Mouse (Mus musculus): ENCODE data around the gene Rasgef1c.

The Rasgef1c gene

GRCm38 (mm10) chr11:49901659-49902458 lies at the start of gene Rasgef1c:
Rasgef1c (plus strand) TSS chr11:49901835.
- DNase-seq = peak; percentile 85 to 96

DNA sequence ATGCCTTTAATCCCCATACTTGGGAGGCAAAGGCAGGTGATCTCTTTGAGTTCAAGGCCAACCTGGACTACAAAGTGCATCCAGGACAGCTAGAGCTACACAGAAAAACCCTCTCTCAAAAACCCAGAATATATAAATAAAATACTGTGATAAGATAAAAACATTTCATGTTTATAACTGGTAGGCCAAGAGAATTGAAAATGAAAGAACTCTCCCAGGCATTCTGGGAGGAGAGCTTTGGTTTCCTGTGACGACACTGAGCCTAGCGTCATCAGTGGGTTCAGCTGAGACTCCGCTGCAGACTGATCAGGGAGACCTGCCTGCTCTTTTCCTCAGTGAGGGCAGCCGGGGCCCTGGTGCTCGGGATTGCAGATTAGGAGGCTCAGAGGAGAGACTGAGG lies 46.5 kb upstream of the Rasgef1c start:
- no peak for DNase-seq

DNA sequence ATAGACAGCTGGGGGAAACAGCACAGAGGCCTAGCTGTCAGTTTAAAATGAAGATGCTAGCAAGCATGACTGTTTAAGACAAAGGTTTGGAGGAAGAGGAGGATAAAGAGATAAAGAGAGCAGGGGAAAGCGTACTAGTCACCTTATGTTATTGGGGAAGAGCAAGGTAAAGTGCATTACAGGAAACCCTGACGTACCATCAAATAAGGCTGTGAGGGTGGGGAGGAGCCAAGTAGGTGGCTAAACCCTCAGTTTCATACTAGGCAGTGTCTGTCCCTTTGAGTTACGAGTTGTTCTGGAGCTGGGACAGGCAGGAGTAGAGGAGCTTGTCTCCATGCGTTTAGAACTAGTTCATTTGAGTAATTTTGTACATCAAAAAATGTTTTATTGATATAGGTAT lies 40.5 kb upstream of the Rasgef1c start:
- no peak for DNase-seq

- no peak for DNase-seq
These were observed 37.7 kb upstream of the Rasgef1c start for GRCm38 (mm10) chr11:49863926-49864325.

DNA sequence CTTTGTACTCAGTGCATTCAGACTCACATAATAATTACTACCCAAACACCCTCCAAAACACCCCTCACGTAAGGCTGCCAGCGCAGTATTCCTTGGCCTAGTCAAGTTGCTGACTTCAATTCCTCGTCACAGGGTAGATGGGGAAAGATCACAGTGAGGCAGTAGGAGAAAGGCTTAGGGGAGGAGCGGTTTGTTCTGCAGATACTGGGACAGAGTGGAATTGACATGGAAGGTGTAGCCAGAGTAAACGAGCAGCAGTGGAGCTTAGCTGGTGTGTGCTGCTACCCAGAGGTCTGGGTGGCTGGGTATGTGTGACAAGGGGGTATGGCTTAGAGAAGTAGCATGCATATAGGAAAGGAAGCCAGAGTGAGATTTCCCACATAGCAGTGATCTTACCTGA lies 34.3 kb upstream of the Rasgef1c start:
- DNase-seq = no peak

DNA sequence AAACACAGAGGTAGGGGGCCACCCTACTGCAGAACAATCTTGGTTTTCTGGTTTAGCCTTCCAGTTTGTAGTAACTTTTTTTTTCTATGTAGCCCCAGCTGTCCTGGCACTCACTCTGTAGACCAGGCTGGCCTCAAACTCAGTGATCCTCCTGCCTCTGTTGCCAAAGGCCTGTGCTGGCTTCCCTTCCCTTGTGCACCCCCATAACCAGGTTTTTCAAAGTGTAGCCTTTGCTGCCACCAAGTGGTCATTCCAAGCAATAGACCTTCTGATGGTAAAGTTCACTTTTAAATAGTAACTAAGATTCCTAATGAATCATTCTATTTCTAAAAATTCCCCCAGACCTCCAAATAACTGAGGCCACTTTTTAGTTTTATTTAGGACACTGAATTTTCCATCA lies 31.9 kb upstream of the Rasgef1c start:
- DNase-seq = peak; percentile 62 to 67

- peak; percentile 50 to 64 for DNase-seq
These were observed 29.7 kb upstream of the Rasgef1c start for GRCm38 (mm10) chr11:49871914-49872313.

DNA sequence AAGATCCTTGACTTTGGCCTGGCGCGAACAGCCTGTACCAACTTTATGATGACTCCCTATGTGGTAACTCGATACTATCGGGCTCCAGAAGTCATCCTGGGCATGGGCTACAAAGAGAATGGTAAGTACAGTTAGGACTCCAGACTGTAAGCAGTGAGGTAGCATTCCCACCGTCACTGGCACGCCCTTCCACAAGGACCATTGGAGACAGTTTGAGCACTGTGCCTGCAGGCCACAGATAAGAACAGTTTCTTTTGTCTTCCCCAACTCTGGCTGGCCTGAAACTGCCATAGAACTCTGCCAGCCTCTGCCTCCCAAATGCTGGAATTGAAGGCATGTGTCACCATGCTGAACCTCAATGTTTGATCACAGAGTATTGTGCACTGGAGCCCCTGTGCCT lies 28.9 kb upstream of the Rasgef1c start:
- DNase-seq = no peak

DNA sequence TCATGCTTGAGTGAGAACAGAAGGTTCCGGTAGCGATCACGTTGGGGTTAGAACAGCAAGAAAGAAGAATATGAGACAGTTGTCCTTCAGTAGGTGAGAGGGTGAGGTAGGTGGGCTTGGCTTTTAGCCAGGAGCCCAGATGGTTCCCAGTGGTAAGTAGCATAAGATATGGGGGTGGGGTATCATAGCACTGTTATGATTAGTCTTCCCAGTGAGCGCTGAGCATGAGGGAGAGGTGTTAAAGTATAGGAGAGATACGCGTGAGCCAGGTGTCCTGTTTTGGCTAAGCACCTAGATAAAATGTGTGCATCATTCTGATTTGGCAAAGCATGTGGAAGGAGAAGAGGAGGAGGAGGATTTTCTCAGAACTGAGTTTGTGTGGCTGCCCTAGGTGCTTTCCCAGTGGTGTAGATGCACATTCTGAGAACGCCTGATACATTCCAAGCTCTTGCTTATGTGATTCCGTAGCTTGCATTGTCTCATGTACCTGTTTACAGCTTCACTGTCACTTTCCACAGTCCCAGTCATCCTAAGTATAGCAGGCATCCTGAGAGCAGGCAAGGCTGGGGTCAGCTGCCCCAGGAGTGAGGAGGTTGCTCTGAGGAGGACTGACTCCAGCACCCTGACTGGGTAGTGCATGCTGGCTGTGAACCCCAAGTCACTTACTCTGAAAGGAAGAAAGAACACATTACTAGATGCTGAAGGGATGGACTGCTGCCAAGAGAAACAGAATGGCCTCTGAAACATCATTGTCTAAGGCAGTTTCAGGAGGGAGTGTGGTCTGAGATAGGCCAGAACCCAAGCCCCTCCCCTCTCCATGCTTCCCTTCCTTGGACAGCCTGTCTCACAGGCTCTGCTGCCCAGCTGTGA lies 24.5 kb upstream of the Rasgef1c start:
- peak; percentile 40 to 57 for DNase-seq

- DNase-seq = no peak
These were observed 21.5 kb upstream of the Rasgef1c start for GRCm38 (mm10) chr11:49879950-49880642.

DNA sequence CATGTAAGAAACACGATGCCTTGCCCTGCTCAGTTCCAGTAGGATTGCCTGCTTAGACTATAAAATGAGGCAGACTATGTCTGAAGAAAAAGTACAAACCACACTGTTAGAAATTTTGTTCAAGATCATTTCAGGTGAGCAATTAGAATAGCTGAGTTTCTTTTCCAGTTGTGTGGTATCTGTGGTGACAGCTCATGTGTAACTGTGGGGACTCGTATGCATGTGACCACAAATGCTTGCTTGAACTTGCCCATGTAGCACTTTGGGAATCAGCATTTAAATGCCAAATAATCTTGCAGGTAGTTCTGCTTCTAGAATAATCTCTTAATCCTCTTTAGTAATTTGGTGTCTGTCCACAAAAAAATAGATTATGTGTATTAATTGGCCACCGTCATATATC lies 18.2 kb upstream of the Rasgef1c start:
- DNase-seq = no peak

GRCm38 (mm10) chr11:49888469-49888868 lies 13.2 kb upstream of the Rasgef1c start:
- no peak for DNase-seq

- DNase-seq = no peak
These were observed 9.6 kb upstream of the Rasgef1c start for GRCm38 (mm10) chr11:49891993-49892392.

DNA sequence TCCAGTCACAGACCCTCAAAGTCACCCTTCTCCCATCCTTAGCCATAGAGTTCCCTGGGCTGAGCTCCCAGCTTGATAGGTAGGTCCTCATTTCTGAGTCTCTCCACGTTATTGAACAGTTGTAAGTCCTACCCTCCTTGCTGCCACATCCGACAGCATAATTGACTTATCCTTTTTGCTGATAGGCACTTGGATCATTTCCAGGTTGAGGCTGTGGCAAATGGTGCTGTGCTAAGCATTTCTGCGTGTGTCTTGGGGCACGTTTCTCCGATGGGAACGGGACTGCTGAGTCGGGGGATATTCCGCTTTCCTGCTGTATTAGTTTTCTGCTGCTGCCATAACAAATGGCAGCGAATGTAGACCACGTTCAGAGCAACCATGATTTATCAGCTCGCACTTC lies 7.8 kb upstream of the Rasgef1c start:
- DNase-seq = no peak

DNA sequence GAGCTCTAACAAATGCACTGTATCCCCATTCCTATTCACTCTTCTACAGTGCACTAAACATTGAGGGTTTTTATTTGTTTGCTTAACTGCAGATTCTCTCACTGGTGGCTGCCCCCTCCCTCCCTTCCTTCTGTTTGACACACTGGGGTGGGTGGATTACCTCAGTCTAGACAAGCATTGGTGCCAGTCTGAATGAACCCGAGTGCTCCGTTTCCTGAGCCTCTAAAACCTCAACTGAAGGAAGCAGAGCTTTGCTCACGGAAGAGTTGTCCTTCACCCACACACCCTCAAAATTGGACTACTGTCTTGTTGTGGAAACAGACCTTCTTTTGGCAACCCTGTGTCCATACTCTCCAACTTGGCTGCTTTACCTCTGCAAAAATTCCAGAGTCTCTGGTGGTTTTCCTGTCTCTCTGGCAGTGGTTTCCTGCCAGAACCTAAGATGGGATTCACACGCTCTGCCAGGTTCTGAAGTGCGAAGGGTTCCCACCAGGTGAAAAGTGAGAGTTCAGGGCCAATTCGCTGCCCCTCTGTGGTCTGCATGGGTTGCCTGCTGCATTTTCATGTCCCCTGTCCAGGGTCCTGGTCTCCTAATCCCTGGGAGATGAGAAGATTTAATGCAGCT lies 5.6 kb upstream of the Rasgef1c start:
- no peak for DNase-seq

DNA sequence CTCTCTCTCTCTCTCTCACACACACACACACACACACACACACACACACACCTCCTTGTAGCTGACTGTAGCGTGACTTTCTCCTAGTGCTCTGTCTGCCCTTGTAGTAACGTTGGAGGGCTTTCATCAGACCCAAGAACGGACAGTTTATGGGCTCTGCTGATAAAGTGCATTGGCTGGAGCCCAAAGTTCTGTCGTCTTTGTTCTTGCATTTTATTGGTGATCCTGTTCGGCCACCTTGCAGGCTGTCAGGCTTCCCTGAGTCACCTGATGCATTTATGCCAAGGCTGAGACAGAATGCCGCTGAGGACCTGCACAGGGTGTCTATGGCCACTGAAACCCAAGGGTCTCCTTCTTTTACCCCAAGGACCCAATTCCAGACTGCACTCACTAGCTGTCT lies 1.6 kb upstream of the Rasgef1c start:
- DNase-seq = no peak

DNA sequence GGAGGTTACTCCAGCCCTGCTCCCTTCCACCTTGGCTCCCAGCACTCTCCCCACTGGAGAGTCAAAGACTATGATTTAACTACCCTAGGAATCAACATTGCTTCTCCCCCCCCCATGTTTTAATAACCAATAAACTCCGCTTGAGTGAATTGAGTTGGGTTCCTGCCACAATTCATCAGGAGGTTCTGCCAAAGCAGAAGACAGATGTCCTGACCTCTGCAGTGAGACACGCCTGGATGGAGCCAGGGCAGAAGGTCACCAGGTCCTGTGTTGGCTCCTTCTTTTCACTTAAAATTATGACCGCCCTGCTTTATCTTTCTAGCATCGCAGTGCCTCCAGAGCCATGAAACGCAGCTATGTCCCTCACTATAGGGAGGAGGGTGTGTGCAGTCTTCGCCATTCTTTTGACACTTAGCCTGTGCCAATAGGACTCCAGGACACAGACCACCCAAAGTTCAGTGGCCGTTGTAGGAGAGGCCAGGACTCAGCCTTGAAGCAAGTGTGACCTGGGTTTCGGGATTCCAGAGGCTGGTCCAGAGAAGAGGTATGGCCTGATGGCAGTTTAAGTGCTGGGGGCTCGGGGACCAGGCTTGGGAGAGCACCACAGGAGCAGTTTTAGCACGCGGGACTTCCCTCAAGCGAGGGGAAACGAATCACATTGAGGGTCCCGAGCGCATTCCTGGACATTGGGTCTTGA lies 525 bp upstream of the Rasgef1c start:
- DNase-seq = no peak

DNA sequence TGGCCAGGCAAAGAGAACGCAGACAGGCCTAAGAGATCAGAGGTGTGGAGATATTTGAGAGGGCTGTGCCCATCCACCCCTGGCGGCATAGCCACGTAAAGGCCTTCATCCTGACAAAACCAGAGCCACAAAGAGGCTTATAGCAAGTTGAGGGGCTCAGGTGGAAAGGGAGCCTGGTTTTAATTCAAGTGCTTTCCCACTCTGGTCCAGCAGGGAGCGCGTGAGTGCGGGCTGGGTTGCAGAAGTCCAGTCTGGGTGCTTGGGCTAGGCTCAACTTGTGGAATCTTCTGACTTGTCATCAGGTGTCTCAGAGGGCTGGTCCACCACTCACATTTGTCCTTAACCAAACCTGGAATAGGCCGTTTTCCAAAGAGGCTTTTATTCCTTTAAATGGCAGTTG lies 1.7 kb downstream of the Rasgef1c start:
- peak; percentile 77 to 85 for DNase-seq

- DNase-seq = no peak
These were observed 17.0 kb downstream of the Rasgef1c start for GRCm38 (mm10) chr11:49918521-49919180.

DNA sequence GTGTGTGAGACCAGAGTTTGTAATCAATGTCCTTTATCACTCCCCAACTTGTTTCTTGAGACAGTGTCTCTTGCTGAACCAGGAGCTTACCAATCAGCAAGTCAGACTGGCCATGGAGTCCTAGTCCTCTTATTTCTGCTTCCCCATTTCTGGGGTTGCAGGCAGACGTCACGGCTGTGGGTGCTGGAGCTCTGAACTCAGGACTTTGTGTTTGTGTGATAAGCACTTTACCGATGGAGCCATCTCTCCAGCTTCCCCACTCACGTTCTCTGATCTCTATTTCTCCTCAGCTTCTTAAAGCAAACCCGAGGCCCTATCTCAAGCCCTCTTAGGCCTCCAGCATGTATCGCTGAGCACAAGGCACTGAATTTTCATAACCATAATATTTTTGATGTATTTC lies 17.7 kb downstream of the Rasgef1c start:
- no peak for DNase-seq

DNA sequence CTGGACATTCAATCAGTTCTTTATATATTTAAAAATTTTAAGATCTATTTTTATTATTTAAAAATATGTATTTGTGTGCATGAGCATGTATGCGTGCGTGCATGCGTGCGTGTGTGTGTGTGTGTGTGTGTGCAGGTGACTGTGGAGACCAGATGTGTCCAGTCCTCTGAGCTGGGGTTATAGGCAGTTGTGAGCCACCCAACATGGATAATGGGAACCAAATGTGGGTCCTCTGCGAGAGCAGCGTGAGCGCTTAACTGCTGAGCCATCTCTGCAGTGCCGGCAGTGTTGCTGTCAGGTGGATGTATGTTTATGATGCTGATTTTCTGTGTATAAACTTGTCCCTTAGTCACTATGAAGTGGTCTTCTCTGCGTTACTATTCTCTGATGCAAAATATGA lies 21.9 kb downstream of the Rasgef1c start:
- DNase-seq = no peak

DNA sequence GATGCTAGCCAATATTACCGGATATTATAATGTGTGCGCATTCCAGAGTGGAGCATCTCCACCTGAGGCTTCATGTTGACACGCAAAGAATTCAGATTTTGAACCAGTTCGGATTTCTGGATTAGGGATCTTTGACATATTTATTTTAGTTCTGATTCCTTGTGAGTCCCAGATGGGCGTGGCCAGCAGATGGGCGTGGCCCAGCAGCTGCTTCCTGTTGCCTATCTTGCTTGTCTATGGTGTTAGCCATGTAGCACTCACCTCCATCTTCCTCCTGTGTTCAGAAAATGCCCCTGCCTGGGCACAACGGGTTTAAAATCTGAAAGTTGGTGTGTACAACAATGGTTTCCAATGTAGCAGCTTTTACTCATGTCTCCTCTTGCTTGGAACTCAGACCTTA lies 24.5 kb downstream of the Rasgef1c start:
- no peak for DNase-seq
